Comparison of ENCODE assay signal across 7 mouse cellular contexts in the genomic region with DNA sequence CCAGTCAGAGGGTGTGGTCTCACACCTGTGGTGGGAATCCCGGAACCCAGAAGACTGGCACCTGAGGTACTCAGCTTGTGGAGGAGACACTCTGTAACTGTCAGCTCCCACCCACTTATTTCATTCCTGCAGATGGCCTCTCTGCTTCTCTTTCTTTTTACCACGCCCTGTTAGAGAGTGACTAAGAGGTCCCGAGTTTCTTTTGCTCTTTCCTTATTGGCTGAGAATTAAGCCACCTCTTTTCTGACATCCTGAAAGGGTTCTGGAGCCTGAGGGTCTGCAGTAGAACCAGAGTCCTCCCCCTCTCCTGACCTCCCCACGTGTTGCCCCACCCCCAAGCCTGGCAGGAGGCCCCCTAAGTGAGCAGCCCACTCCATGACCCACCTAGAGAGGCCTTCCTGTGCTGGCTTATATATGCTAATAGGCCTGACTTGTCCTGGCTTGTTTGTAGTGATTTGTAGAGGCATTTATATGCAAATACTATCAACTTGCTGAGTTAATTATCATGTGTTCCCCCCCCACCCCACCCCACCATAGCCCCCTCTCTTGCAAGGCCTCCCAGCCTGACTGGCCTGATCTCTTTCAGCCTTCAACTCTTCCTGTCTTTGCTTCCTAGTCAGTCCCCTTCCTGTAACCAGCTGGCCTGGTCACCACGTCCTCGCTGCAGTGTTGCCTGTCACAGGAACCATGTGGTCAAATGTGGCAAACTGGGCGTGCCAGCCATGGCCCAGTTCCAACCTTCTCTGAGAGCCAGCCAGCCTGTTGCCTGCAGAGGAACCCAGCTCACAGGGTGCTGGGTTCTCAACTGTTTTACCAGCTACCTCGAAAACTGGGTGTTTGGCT.
A peak's percentile ranks its signal among the peaks of the same experiment; 100 is the strongest.
DNase-seq lines count a peak whose midpoint lies in the region; ATAC-seq lines count a peak whose summit lies in the region.

No protein-coding gene starts in this region.

- peaks cover 71% of the 10 kb centered on the region for H3K4me1 ChIP-seq in forebrain, embryonic 13.5 days
- peaks cover 75% of the 10 kb centered on the region for H3K4me1 ChIP-seq in stomach, embryonic 14.5 days (ENCODE audit: control insufficient read depth, insufficient read depth, low read length)

- DNase-seq in ES-CJ7 (ENCODE audit: low read depth, low spot score): peak; percentile 99
- DNase-seq in R1 (ENCODE audit: low read depth, low spot score): peak; percentile 99
- DNase-seq in layer of hippocampus, adult 9-11 months: peak; percentile 91

- no peak overlapping the region for H3K4me3 ChIP-seq in forebrain, embryonic 13.5 days
- H3K4me3 ChIP-seq in stomach, embryonic 14.5 days (ENCODE audit: low read depth, low read length): no peak overlapping the region

- peak; percentile 46 for ATAC-seq in forebrain, embryonic 13.5 days
- ATAC-seq in hematopoietic stem cell, adult 5-6 weeks (replicated peaks in 1 of 2; ENCODE audit: insufficient read depth in 1 of 2, low FRiP score in 2 of 2, low TSS enrichment in 1 of 2, low read depth in 1 of 2, poor library complexity in 2 of 2, severe bottlenecking in 2 of 2): peak; percentile 89 to 94
- peak; percentile 92 for ATAC-seq in megakaryocyte, adult 5-6 weeks (ENCODE audit: poor library complexity, severe bottlenecking)
- no peak for ATAC-seq in stomach, embryonic 14.5 days (ENCODE audit: insufficient number of reproducible peaks, insufficient read depth, low FRiP score, low read depth)

- no peak overlapping the region for H3K9ac ChIP-seq in forebrain, embryonic 13.5 days
- no peak overlapping the region for H3K9ac ChIP-seq in stomach, embryonic 14.5 days (replicated peaks; ENCODE audit: low read depth, low read length)

- peaks cover 50% of the 10 kb centered on the region for H3K27me3 ChIP-seq in forebrain, embryonic 13.5 days
- H3K27me3 ChIP-seq in stomach, embryonic 14.5 days (ENCODE audit: control insufficient read depth, insufficient read depth, low read length): no peaks in the 10 kb centered on the region

- H3K9me3 ChIP-seq in forebrain, embryonic 13.5 days (replicated peaks): no peaks in the 10 kb centered on the region
- H3K9me3 ChIP-seq in stomach, embryonic 14.5 days (ENCODE audit: control insufficient read depth, low read depth, low read length): no peaks in the 10 kb centered on the region

- 8% methylated on average over 8 of the region's 8 CpGs for whole genome bisulfite sequencing in forebrain, embryonic 13.5 days
- WGBS in stomach, embryonic 14.5 days: 25% methylated on average over 8 of the region's 8 CpGs

- no peaks in the 10 kb centered on the region for H3K36me3 ChIP-seq in forebrain, embryonic 13.5 days (ENCODE audit: poor library complexity, severe bottlenecking)
- H3K36me3 ChIP-seq in stomach, embryonic 14.5 days (ENCODE audit: control insufficient read depth, insufficient read depth, low read length): no peaks in the 10 kb centered on the region

- no peak overlapping the region for H3K27ac ChIP-seq in forebrain, embryonic 13.5 days
- H3K27ac ChIP-seq in stomach, embryonic 14.5 days (ENCODE audit: low read length): peak overlapping the region; percentile 40; the same call in 1 of the 2 replicates

- H3K4me2 ChIP-seq in forebrain, embryonic 13.5 days: no peak overlapping the region
- no peak overlapping the region for H3K4me2 ChIP-seq in stomach, embryonic 14.5 days (replicated peaks; ENCODE audit: low read depth, low read length)
